Mouse (Mus musculus) MEL (cell line): ENCODE measurements at regions not wholly inside any gene's neighbourhood (a gene's known extent, or its start where the extent isn't known, plus 50 kb on each side); places are given as distances from the start of the nearest gene placed in this dataset.

Source experiments
- DNase-seq: peaks from one replicate; pipeline ENCODE4 v3.0.0; 2011; ENCODE audit warnings: low read depth, low spot score
- H3K27ac ChIP-seq: 2 replicates; pipeline ENCODE4 v1.5.1; 2012; ENCODE audit warnings: low read depth, mild to moderate bottlenecking, control low read depth, low read length, moderate library complexity; ENCODE audit not compliant: control insufficient read depth
- H3K27me3 ChIP-seq, 2 experiments: fragments of 150-350 bp in 1 of 2; sonication (generic) in 1 of 2; 2 replicates each; pipeline ENCODE4 v1.6.1; 2012; ENCODE audit warnings: low read length in 2 of 2, mild to moderate bottlenecking in 2 of 2, improper control_type of control experiment in 1 of 2, moderate library complexity in 1 of 2; ENCODE audit not compliant: insufficient read depth in 2 of 2, control insufficient read depth in 1 of 2
- H3K36me3 ChIP-seq, 2 experiments: 2 replicates each; pipeline ENCODE4 v1.6.1; 2012 to 2014; ENCODE audit warnings: low read length in 2 of 2, improper control_type of control experiment in 1 of 2, inconsistent platforms in 1 of 2, mild to moderate bottlenecking in 1 of 2; ENCODE audit not compliant: insufficient read depth in 2 of 2, control insufficient read depth in 1 of 2
- H3K4me1 ChIP-seq, 2 experiments: fragments of 150-350 bp in 1 of 2; sonication (generic) in 1 of 2; 2 replicates each; pipeline ENCODE4 v1.6.1; 2012; ENCODE audit warnings: low read length in 2 of 2, improper control_type of control experiment in 1 of 2, mild to moderate bottlenecking in 1 of 2; ENCODE audit not compliant: insufficient read depth in 2 of 2, control insufficient read depth in 1 of 2
- H3K4me3 ChIP-seq, 2 experiments: fragments of 150-350 bp in 1 of 2; sonication (generic) in 1 of 2; 2 replicates each; pipeline ENCODE4 v1.5.1; 2012; ENCODE audit warnings: low read depth in 2 of 2, low read length in 2 of 2, mild to moderate bottlenecking in 2 of 2, moderate library complexity in 2 of 2, control low read depth in 1 of 2, improper control_type of control experiment in 1 of 2; ENCODE audit not compliant: control insufficient read depth in 1 of 2, insufficient read depth in 1 of 2
- H3K79me2 ChIP-seq: 2 replicates; pipeline ENCODE4 v1.6.1; 2012; ENCODE audit warnings: mild to moderate bottlenecking, low read length, moderate library complexity; ENCODE audit not compliant: control insufficient read depth, poor library complexity, insufficient read depth
- H3K9ac ChIP-seq: 2 replicates; pipeline ENCODE4 v1.6.1; 2012; ENCODE audit warnings: low read depth, mild to moderate bottlenecking, control low read depth, low read length, moderate library complexity; ENCODE audit not compliant: control insufficient read depth, poor library complexity, severe bottlenecking
- H3K9me3 ChIP-seq: fragments of 150-350 bp; sonication (generic); replicated peaks from 2 replicates; pipeline ENCODE4 v1.6.1; 2012; ENCODE audit warnings: mild to moderate bottlenecking, low read length, improper control_type of control experiment, moderate library complexity; ENCODE audit not compliant: insufficient read depth
- BHLHE40 ChIP-seq: IDR thresholded peaks from 2 replicates; pipeline ENCODE4 v1.6.1; 2012; ENCODE audit warnings: low read depth, mild to moderate bottlenecking, inconsistent platforms, low read length, improper control_type of control experiment, borderline replicate concordance
- CHD1 ChIP-seq: IDR thresholded peaks from 2 replicates; pipeline ENCODE4 v1.6.1; 2012; ENCODE audit warnings: low read depth, mild to moderate bottlenecking, inconsistent platforms, low read length, improper control_type of control experiment
- CHD2 ChIP-seq: IDR thresholded peaks from 2 replicates; pipeline ENCODE4 v1.6.1; 2011; ENCODE audit warnings: low read length, improper control_type of control experiment
- ETS1 ChIP-seq: IDR thresholded peaks from 2 replicates; pipeline ENCODE4 v1.6.1; 2012; ENCODE audit warnings: low read depth, mild to moderate bottlenecking, inconsistent platforms, low read length, improper control_type of control experiment, moderate library complexity
- JUND ChIP-seq: IDR thresholded peaks from 2 replicates; pipeline ENCODE4 v1.6.1; 2011; ENCODE audit warnings: low read depth, mild to moderate bottlenecking, improper control_type of control experiment, low read length
- KAT2A ChIP-seq: conservative IDR thresholded peaks from 2 replicates; pipeline ENCODE4 v1.6.1; 2012; ENCODE audit warnings: low read depth, low read length, improper control_type of control experiment, inconsistent platforms
- MAX ChIP-seq: IDR thresholded peaks from 2 replicates; pipeline ENCODE4 v1.6.1; 2011; ENCODE audit warnings: low read length, improper control_type of control experiment
- MAZ ChIP-seq: IDR thresholded peaks from 2 replicates; pipeline ENCODE4 v1.6.1; 2012; ENCODE audit warnings: low read depth, mild to moderate bottlenecking, inconsistent platforms, low read length, improper control_type of control experiment
- MXI1 ChIP-seq: IDR thresholded peaks from 2 replicates; pipeline ENCODE4 v1.6.1; 2011; ENCODE audit warnings: mild to moderate bottlenecking, low read depth, low read length, improper control_type of control experiment
- MYC ChIP-seq: IDR thresholded peaks from 2 replicates; pipeline ENCODE4 v1.6.1; 2011; ENCODE audit warnings: low read depth, mild to moderate bottlenecking, low read length, improper control_type of control experiment, moderate library complexity
- NELFE ChIP-seq: IDR thresholded peaks from 2 replicates; pipeline ENCODE4 v1.6.1; 2011; ENCODE audit warnings: low read depth, low read length, improper control_type of control experiment
- NRF1 ChIP-seq: IDR thresholded peaks from 2 replicates; pipeline ENCODE4 v1.6.1; 2014; ENCODE audit warnings: low read depth, mild to moderate bottlenecking, inconsistent platforms, low read length, improper control_type of control experiment, moderate library complexity; ENCODE audit not compliant: poor library complexity, insufficient read depth, severe bottlenecking
- POLR2A ChIP-seq, 2 experiments: IDR thresholded peaks; 2 replicates each; pipeline ENCODE4 v1.6.1; 2011 to 2012; ENCODE audit warnings: low read length in 2 of 2, mild to moderate bottlenecking in 2 of 2, control low read depth in 1 of 2, improper control_type of control experiment in 1 of 2, low read depth in 1 of 2, moderate library complexity in 1 of 2; ENCODE audit not compliant: control insufficient read depth in 1 of 2, insufficient read depth in 1 of 2, poor library complexity in 1 of 2
- POLR2AphosphoS5 ChIP-seq: IDR thresholded peaks from 2 replicates; pipeline ENCODE4 v1.6.1; 2012; ENCODE audit warnings: low read depth, borderline replicate concordance, mild to moderate bottlenecking, inconsistent platforms, low read length, moderate library complexity, mixed read lengths
- SMC3 ChIP-seq: IDR thresholded peaks from 2 replicates; pipeline ENCODE4 v1.6.1; 2011; ENCODE audit warnings: low read depth, low read length, improper control_type of control experiment
- TAL1 ChIP-seq: IDR thresholded peaks from 2 replicates; pipeline ENCODE4 v1.6.1; 2012; ENCODE audit warnings: mild to moderate bottlenecking, inconsistent platforms, low read length, moderate library complexity, mixed read lengths
- TBP ChIP-seq: IDR thresholded peaks from 2 replicates; pipeline ENCODE4 v1.8.0; 2011; ENCODE audit warnings: low read depth, low read length, improper control_type of control experiment
- USF2 ChIP-seq, 2 experiments: IDR thresholded peaks; 2 replicates each; pipeline ENCODE4 v1.6.1; 2011 to 2012; ENCODE audit warnings: improper control_type of control experiment in 2 of 2, low read length in 2 of 2, borderline replicate concordance in 1 of 2, inconsistent platforms in 1 of 2, low read depth in 1 of 2, mild to moderate bottlenecking in 1 of 2; ENCODE audit not compliant: insufficient read depth in 1 of 2

- H3K36me3 ChIP-seq: no peaks in the 10 kb centered on the region
- no peaks in the 10 kb centered on the region for H3K27me3 ChIP-seq
- H3K27ac ChIP-seq: no peak overlapping the region
- no peak for TF ChIP-seq TAL1
- TF ChIP-seq CHD2: no peak
- no peak for TF ChIP-seq MAZ
- TF ChIP-seq CHD1: no peak
- no peak for TF ChIP-seq MAX
- no peak for TF ChIP-seq NRF1
- TF ChIP-seq USF2 (IDR thresholded peaks at IDR 0.05; ENCODE audit: borderline replicate concordance in 1 of 2, insufficient read depth in 1 of 2, low read depth in 1 of 2, low read length in 2 of 2): no peak
- TF ChIP-seq MYC: no peak
- no peak for TF ChIP-seq POLR2A (IDR thresholded peaks at IDR 0.05; ENCODE audit: control insufficient read depth in 1 of 2, insufficient read depth in 1 of 2, low read depth in 1 of 2, low read length in 2 of 2, poor library complexity in 1 of 2)
- no peak for TF ChIP-seq JUND
- TF ChIP-seq ETS1: no peak
- TF ChIP-seq POLR2AphosphoS5: no peak
- TF ChIP-seq MXI1: no peak
- TF ChIP-seq TBP: no peak
- TF ChIP-seq NELFE: no peak
- no peak for TF ChIP-seq BHLHE40
- H3K9ac ChIP-seq: no peak overlapping the region
- no peak for DNase-seq
- H3K79me2 ChIP-seq: no peaks in the 10 kb centered on the region
- no peaks in the 10 kb centered on the region for H3K9me3 ChIP-seq
- H3K4me3 ChIP-seq: no peak overlapping the region
- H3K4me1 ChIP-seq: no peaks in the 10 kb centered on the region
Measured at GRCm38 (mm10) chr12:86592509-86592908, 86.0 kb upstream of the Vash1 start.

- TF ChIP-seq NELFE: no peak
- no peak for TF ChIP-seq SMC3
- TF ChIP-seq KAT2A: no peak
- H3K4me3 ChIP-seq: no peak overlapping the region
- H3K9me3 ChIP-seq: no peaks in the 10 kb centered on the region
- no peak for DNase-seq
- H3K27me3 ChIP-seq: no peaks in the 10 kb centered on the region
- H3K27ac ChIP-seq: no peak overlapping the region
- H3K9ac ChIP-seq: no peak overlapping the region
- H3K79me2 ChIP-seq: no peaks in the 10 kb centered on the region
- H3K4me1 ChIP-seq: no peaks in the 10 kb centered on the region
- no peaks in the 10 kb centered on the region for H3K36me3 ChIP-seq
Measured at GRCm38 (mm10) chr12:86594647-86595046, 83.9 kb upstream of the Vash1 start.
